Mouse (Mus musculus) E14TG2a.4 (cell line): ENCODE results near the gene Gramd4.

Source experiments
- CTCF ChIP-seq: conservative IDR thresholded peaks from 2 replicates; pipeline ENCODE4 v1.5.1; 2014; ENCODE audit warnings: low read length
- NANOG ChIP-seq: IDR thresholded peaks from 2 replicates; pipeline ENCODE4 v1.6.1; 2014; ENCODE audit warnings: borderline replicate concordance, low read length, mixed read lengths

DNA sequence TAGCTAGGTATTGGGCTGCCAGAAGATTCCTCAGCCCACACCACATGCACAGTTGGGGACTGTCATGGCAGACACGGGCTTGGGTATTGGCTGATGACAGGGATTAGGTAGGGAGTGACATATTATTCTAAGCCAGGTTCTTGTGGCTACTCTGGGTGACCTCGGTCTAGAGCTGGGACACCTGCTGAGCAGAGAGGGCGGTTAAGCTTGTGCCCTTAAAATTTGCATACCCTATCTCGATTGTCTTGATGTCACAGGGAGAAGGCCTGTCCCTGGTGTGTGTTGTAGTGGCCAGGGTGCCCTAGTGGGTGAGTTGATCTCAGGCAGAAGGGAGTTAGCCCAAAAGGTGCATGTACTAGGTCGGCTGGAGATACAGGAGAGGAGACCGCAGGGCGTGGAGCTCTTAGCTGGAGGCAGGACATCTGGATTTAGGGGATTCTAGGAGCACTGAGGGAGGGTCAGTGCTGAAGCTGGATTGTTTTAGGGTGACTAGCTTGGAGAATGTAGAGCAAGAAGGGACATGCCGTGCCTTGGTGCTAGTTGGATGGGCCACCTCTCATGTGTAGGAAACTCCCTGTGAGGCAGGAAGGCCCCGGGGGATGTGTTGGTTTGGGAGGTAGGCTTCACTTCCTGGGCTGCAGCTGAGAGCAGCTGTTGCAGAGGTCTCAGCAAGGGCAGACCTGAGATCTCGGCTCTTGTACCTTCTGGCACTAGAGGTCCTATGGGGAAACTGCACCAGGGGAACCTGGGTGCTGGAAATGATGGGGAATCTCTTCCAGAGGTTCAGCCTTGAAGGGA, 37.0 kb downstream of the Gramd4 start:
- TF ChIP-seq CTCF (no peak), NANOG (no peak)
